Mouse (Mus musculus) kidney, embryonic 15.5 days (tissue): ENCODE data around the gene Bmt2. TPM values are rescaled to one million over a fixed set of nuclear protein-coding genes. Genes with fewer than 3 reads are reported as not detected.

Source experiments
- ATAC-seq: fragments of 200-750 bp; cut with Nextera tagmentation; replicated peaks from 2 replicates; pipeline ENCODE4 v1.8.0; 2017; ENCODE audit warnings: moderate TSS enrichment; ENCODE audit not compliant: low FRiP score
- H3K27ac ChIP-seq: fragments of 300-500 bp; sonication (generic); 2 replicates; pipeline ENCODE4 v1.5.1; 2015; ENCODE audit warnings: mild to moderate bottlenecking, inconsistent platforms
- H3K27me3 ChIP-seq: fragments of 300-500 bp; sonication (generic); 2 replicates; pipeline ENCODE4 v1.6.1; 2015; ENCODE audit warnings: inconsistent platforms
- H3K36me3 ChIP-seq: fragments of 300-500 bp; sonication (generic); 2 replicates; pipeline ENCODE4 v1.6.1; 2015; ENCODE audit warnings: inconsistent platforms
- H3K4me1 ChIP-seq: fragments of 300-500 bp; sonication (generic); 2 replicates; pipeline ENCODE4 v1.6.1; 2015; ENCODE audit warnings: inconsistent platforms
- H3K4me2 ChIP-seq: fragments of 300-500 bp; sonication (generic); 2 replicates; pipeline ENCODE4 v1.6.1; 2015; ENCODE audit warnings: moderate library complexity, mild to moderate bottlenecking, inconsistent platforms
- H3K4me3 ChIP-seq: fragments of 300-500 bp; sonication (generic); replicated peaks from 2 replicates; pipeline ENCODE4 v1.5.1; 2015; ENCODE audit warnings: mild to moderate bottlenecking, inconsistent platforms
- H3K9ac ChIP-seq: fragments of 300-500 bp; sonication (generic); 2 replicates; pipeline ENCODE4 v1.6.1; 2015; ENCODE audit warnings: mild to moderate bottlenecking, inconsistent platforms
- H3K9me3 ChIP-seq: fragments of 300-500 bp; sonication (generic); replicated peaks from 2 replicates; pipeline ENCODE4 v1.6.1; 2016; ENCODE audit warnings: inconsistent platforms
- WGBS: fragments of 180-500 bp; shearing (Covaris S2); methylation state at CpG from one replicate; pipeline ENCODE4 v1.1.7; 2015; ENCODE audit warnings: mixed read lengths; 5-methylcytosine and 5-hydroxymethylcytosine counted together
- polyA plus RNA-seq: library from polyadenylated mRNA; unstranded; fragments of >200 nt; fragmentation: Nextera tagmentation; extraction: Ambion mirVana; gene quantifications from 2 replicates; pipeline ENCODE4 v1.2.1, GENCODE M21; 2015

Gene Bmt2
- polyA plus RNA-seq, 1 experiment from 2014 or later = 17.8 TPM

GRCm38 (mm10) chr6:13613671-13614070 lies 64.1 kb downstream of the Bmt2 start:
- H3K4me1 ChIP-seq = peaks cover 2% of the 10 kb centered on the region; the same call in 1 of the 2 replicates
- H3K9ac ChIP-seq = no peak overlapping the region
- no peak for ATAC-seq
- no peaks in the 10 kb centered on the region for H3K36me3 ChIP-seq
- H3K27me3 ChIP-seq = no peaks in the 10 kb centered on the region
- H3K27ac ChIP-seq = no peak overlapping the region
- H3K9me3 ChIP-seq = no peaks in the 10 kb centered on the region
- no peak overlapping the region for H3K4me2 ChIP-seq
- H3K4me3 ChIP-seq = no peak overlapping the region
- 77% methylated on average over 3 of the region's 3 CpGs for WGBS

DNA sequence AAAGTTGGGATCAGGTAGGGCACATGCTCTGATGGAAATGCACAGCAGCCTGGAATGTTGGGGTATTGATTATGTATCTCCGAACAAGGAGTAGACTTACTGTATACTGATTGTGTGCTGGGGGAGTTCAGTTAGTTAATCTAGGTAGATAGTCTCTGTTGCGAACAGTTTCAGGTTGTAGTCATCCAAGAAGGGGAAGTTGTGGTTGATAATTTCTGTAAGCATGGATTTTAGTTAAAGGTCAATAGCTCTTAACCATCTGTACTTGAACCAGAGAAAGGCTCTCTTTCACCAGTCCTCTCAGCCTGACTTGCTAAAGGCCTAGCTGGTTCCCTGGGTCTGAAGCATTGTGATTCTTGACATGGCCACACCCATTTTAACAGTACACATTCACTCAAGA lies 66.9 kb downstream of the Bmt2 start:
- no peak overlapping the region for H3K27ac ChIP-seq
- 89% methylated on average over 2 of the region's 2 CpGs for WGBS
- H3K9me3 ChIP-seq = no peaks in the 10 kb centered on the region
- ATAC-seq = no peak
- no peak overlapping the region for H3K4me3 ChIP-seq
- no peak overlapping the region for H3K9ac ChIP-seq
- no peaks in the 10 kb centered on the region for H3K36me3 ChIP-seq
- H3K4me1 ChIP-seq = peaks cover 16% of the 10 kb centered on the region; the same call in 1 of the 2 replicates
- no peak overlapping the region for H3K4me2 ChIP-seq
- H3K27me3 ChIP-seq = no peaks in the 10 kb centered on the region

- ATAC-seq = no peak
- WGBS = 73% methylated on average over 5 of the region's 5 CpGs
- no peaks in the 10 kb centered on the region for H3K9me3 ChIP-seq
- H3K4me1 ChIP-seq = peaks cover 19% of the 10 kb centered on the region
- no peaks in the 10 kb centered on the region for H3K36me3 ChIP-seq
- H3K4me2 ChIP-seq = no peak overlapping the region
- no peak overlapping the region for H3K27ac ChIP-seq
- H3K27me3 ChIP-seq = no peaks in the 10 kb centered on the region
- H3K4me3 ChIP-seq = no peak overlapping the region
- H3K9ac ChIP-seq = no peak overlapping the region
Measured at GRCm38 (mm10) chr6:13609353-13610140, 68.2 kb downstream of the Bmt2 start.

- 2% methylated on average over 71 of the region's 71 CpGs for WGBS
- H3K9me3 ChIP-seq = no peaks in the 10 kb centered on the region
- peak within 1 kb of the TSS; percentile 77 for H3K4me2 ChIP-seq
- peak within 1 kb of the TSS; percentile 82 for H3K4me3 ChIP-seq
- peak within 1 kb of the TSS; percentile 98 for H3K27ac ChIP-seq
- peak; percentile 99 for ATAC-seq
- H3K9ac ChIP-seq = peak within 1 kb of the TSS; percentile 84
- H3K27me3 ChIP-seq = no peaks in the 10 kb centered on the region
- H3K4me1 ChIP-seq = peaks cover 19% of the 10 kb centered on the region
- H3K36me3 ChIP-seq = peaks cover 4% of the 10 kb centered on the region
Measured at GRCm38 (mm10) chr6:13607621-13608493, 69.9 kb downstream of the Bmt2 start, which contains the start of gene Tmem168. Gene Tmem168, minus strand, starts transcription at chr6:13608100.

DNA sequence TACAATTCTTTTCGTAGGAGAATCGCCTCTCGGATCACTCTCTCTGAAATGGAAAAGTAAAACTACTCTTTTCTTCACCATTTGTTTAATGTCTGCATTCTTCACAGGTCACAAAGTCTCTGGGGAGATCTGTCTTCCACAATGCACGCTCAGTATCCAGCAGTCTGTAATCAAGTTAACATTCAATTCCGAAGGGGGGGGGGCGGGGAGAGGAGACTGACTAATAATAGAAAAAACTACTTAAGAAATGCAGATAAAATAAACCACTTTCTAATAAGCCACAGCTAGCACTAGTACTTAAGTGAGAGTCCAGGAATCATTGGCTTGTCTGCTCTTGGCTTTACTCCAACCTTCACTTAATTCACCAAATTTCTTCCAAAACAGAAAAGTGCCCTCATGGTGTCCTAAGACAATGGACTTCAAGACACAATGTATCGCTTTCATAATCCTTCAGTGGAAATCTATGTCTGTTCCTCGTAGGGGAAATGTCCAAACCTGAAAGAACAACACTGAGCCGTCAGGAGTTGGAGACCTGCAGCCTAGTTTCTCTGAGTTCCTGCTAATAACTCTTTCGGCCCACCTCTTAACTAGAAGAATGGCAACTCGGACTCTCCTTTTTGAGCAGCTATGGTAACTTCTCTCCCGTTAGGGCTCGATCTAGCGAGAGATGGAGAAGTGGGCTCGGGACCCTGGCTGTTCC lies 70.7 kb downstream of the Bmt2 start:
- peak; percentile 14; the same call in 1 of the 2 replicates for ATAC-seq
- WGBS = 15% methylated on average over 15 of the region's 15 CpGs

GRCm38 (mm10) chr6:13606394-13606793 lies 71.4 kb downstream of the Bmt2 start:
- H3K4me3 ChIP-seq = peak overlapping the region; percentile 82
- H3K27ac ChIP-seq = no peak overlapping the region
- no peak overlapping the region for H3K9ac ChIP-seq
- peak overlapping the region; percentile 77 for H3K4me2 ChIP-seq
- peaks cover 26% of the 10 kb centered on the region for H3K4me1 ChIP-seq
- H3K9me3 ChIP-seq = no peaks in the 10 kb centered on the region
- H3K36me3 ChIP-seq = peaks cover 17% of the 10 kb centered on the region
- H3K27me3 ChIP-seq = no peaks in the 10 kb centered on the region
- ATAC-seq = no peak
- WGBS = 65% methylated on average over 4 of the region's 4 CpGs

More for the DNA sequence above, 70.7 kb downstream of the Bmt2 start:
- H3K27ac ChIP-seq = peak overlapping the region; percentile 98
- H3K4me2 ChIP-seq = peak overlapping the region; percentile 77
- no peaks in the 10 kb centered on the region for H3K9me3 ChIP-seq
- peaks cover 10% of the 10 kb centered on the region for H3K36me3 ChIP-seq
- H3K4me1 ChIP-seq = peaks cover 19% of the 10 kb centered on the region
- H3K4me3 ChIP-seq = peak overlapping the region; percentile 82
- peak overlapping the region; percentile 84 for H3K9ac ChIP-seq
- H3K27me3 ChIP-seq = no peaks in the 10 kb centered on the region

GRCm38 (mm10) chr6:13603134-13603533 lies 74.6 kb downstream of the Bmt2 start:
- no peaks in the 10 kb centered on the region for H3K9me3 ChIP-seq
- H3K9ac ChIP-seq = no peak overlapping the region
- H3K4me3 ChIP-seq = no peak overlapping the region
- peaks cover 18% of the 10 kb centered on the region for H3K4me1 ChIP-seq
- no peak overlapping the region for H3K4me2 ChIP-seq
- H3K36me3 ChIP-seq = peaks cover 18% of the 10 kb centered on the region
- H3K27ac ChIP-seq = no peak overlapping the region
- no peak for ATAC-seq
- no peaks in the 10 kb centered on the region for H3K27me3 ChIP-seq
- 95% methylated on average over 6 of the region's 6 CpGs for WGBS

DNA sequence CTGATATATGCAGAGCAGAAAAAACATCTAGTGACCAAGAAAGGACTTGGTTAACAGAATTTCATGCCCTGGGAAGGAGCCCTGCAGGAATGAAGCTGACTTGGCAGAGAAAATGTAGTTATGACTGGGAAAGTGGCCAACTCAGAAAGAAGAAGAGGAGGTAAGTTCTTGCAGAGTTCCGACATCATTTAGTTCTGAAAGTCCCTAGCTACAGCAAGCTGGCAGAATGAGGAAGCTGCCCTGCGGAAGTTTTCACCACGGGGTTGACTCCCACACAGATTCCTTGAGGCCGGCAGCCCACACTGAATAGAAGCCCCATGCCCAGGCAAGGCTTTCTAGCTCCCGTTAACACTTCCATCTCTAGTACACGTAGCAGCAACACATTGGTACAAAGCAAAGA lies 76.2 kb downstream of the Bmt2 start:
- no peak overlapping the region for H3K4me3 ChIP-seq
- no peaks in the 10 kb centered on the region for H3K9me3 ChIP-seq

GRCm38 (mm10) chr6:13598239-13598923 lies 79.4 kb downstream of the Bmt2 start:
- Histone ChIP-seq H3K4me1 (peaks cover 7% of the 10 kb centered on the region), H3K27me3 (no peaks in the 10 kb centered on the region), H3K36me3 (peaks cover 30% of the 10 kb centered on the region), H3K9me3 (no peaks in the 10 kb centered on the region), H3K4me2 (no peak overlapping the region), H3K27ac (no peak overlapping the region), H3K4me3 (no peak overlapping the region), H3K9ac (no peak overlapping the region)
- WGBS = 89% methylated on average over 7 of the region's 7 CpGs
- no peak for ATAC-seq

More for the DNA sequence above, 76.2 kb downstream of the Bmt2 start:
- Histone ChIP-seq H3K9ac (no peak overlapping the region), H3K27ac (no peak overlapping the region), H3K4me1 (peaks cover 14% of the 10 kb centered on the region), H3K36me3 (peaks cover 18% of the 10 kb centered on the region), H3K4me2 (0 out of 2 replicates have a peak overlapping the region, but pooled peaks have one; percentile 17), H3K27me3 (no peaks in the 10 kb centered on the region)
- 49% methylated on average over 6 of the region's 6 CpGs for WGBS
- ATAC-seq = 0 out of 2 replicates have a peak, but pooled peaks have one; percentile 18

- Histone ChIP-seq H3K36me3 (peaks cover 50% of the 10 kb centered on the region), H3K4me1 (no peaks in the 10 kb centered on the region), H3K27me3 (no peaks in the 10 kb centered on the region), H3K27ac (no peak overlapping the region), H3K9me3 (no peaks in the 10 kb centered on the region), H3K4me2 (no peak overlapping the region), H3K9ac (no peak overlapping the region), H3K4me3 (no peak overlapping the region)
- ATAC-seq = no peak
- 82% methylated on average over 4 of the region's 4 CpGs for WGBS
Measured at GRCm38 (mm10) chr6:13592729-13593345, 84.9 kb downstream of the Bmt2 start.

GRCm38 (mm10) chr6:13586560-13586959 lies 91.2 kb downstream of the Bmt2 start:
- no peak overlapping the region for H3K27ac ChIP-seq
- H3K9ac ChIP-seq = no peak overlapping the region
- H3K36me3 ChIP-seq = peaks cover 43% of the 10 kb centered on the region
- peak; percentile 93; the same call in 1 of the 2 replicates for ATAC-seq
- no peaks in the 10 kb centered on the region for H3K27me3 ChIP-seq
- no peaks in the 10 kb centered on the region for H3K9me3 ChIP-seq
- no peaks in the 10 kb centered on the region for H3K4me1 ChIP-seq
- 32% methylated on average over 2 of the region's 2 CpGs for WGBS
- no peak overlapping the region for H3K4me3 ChIP-seq
- H3K4me2 ChIP-seq = no peak overlapping the region
